Mouse (Mus musculus) urinary bladder, postnatal 14 days (tissue): Measurements from ENCODE around the gene Sec11a.
A peak's percentile ranks its signal among the peaks of the same experiment; 100 is the strongest.

ENCODE experiments used
- DNase-seq: peaks from one replicate; pipeline ENCODE4 v3.0.0; 2021; ENCODE audit warnings: low spot score

The Sec11a gene

DNA sequence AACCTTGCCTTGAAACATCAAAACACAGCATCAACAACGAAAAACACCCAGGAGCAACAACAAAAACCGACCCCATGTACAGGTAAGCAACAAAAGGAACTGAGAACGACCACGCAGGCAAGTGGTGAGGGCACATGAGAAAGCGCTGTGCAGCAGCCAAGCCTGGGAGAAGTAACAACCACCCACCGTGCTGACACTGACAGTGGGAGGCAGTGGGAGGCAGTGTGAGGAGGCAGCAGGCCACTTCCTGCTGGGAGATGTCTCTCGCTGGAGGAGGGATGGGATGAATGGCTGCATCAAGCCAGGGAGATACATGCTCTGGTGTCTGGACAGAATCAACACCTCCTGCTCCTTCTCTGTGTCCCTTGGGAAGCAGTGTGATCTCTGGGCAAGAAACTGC is 50.4 kb downstream of the Sec11a start:
- DNase-seq, result no peak

DNA sequence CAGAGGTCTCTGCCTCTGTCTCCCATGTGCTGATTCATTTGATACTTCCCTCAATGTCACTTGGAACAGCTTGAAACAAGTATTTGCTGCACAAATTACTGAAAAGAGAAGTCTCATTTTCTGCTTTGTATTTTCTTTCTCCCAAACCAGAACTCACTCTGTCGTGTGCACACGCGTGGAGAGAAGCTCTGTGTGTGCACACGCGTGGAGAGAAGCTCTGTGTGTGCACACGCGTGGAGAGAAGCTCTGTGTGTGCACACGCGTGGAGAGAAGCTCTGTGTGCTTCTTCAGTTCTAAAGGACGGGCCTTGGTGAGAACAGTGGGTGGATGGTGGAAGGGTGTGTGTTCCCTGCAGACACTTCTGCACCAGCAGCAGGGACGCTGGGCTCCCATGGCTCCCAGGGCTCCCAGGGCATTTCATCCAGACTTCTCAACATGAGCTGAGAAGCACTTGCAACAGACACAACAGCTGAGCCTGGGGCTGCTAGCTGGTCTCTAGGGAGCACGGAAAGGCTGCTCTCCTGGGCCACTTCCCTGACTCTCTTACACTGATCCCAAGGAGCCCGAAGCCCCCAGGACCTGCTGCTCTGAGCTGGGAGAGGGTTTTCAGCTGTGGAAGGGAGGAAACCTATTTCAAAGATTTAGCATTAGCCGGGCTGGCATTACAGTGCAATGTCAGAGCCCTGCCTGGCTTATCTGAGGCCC is 52.6 kb downstream of the Sec11a start:
- DNase-seq, result no peak

DNA sequence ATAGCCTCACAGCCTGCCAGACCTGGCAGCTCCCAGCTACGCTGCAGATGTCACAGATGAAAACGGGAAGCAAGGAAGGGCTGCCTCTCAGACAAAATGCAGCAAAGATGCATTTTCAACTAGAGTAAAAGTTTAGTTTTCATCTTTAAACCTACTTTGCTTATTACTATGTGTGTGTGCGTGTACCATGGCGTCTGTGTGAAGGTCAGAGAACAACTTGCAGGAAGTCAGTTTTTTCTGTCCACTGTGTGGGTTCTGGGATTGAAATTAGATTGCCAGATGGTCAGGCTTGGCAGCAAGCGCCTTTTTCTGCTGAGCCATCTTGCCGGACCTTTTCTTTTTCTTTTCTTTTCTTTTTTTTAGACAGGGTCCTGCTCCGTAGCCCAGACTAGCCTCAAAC is 53.4 kb downstream of the Sec11a start:
- DNase-seq, result no peak

GRCm38 (mm10) chr7:80893753-80894129 is 53.8 kb downstream of the Sec11a start:
- no peak for DNase-seq

DNA sequence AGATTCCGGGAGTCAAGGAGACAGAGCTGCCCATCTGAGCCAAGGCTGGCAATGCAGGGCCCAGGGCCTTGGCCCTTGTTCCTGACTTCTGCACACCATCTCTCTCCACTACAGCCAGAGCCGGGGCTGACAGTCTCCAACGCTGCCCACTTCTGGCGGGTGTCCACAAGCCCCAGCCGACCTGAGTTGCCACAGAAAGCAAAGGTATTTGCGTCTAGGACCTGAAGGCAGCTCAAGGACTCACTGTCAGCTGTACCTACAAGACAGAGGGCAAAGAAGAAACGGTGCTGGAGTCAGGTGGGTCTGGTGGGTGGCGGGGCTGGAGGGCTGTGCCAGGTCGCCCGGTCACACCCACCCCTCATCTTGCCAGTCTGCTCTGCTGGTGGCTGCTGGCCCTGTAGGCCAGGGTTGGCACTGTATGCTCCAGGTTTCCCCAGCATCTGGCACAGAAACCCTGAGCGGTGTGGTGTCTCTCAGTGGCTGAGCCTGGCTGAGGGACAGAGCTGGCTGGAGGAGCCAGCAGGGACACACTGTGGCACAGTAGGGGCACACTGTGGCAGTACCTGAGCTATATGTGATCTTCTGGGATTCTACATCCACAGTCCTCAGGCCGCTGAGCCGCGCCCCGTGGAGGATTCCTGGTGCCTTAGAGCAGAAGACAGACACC is 54.4 kb downstream of the Sec11a start:
- DNase-seq, result no peak

DNA sequence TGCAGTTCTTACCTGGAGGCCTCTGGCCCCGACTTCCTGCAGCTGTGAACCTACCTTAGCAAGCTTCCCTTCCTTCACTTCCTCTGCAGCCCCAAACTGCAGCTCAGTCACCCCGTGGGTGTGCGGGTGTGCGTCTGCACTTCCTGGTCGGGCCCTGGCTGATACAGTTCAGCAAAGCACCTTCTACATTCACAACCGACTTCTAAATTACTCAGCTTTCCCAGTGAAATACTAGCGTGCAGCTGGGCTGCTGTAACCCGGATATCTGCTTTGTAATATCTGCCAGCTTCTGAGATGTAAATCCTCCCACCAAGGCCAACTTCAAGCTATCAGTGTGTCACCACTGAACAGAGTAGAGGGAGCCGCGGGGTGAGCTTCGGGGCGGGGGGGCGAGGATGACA is 57.7 kb downstream of the Sec11a start:
- no peak for DNase-seq

- DNase-seq, result peak; percentile 31
These were observed 58.5 kb downstream of the Sec11a start for GRCm38 (mm10) chr7:80889021-80889511.

- DNase-seq, result no peak
These were observed 59.0 kb downstream of the Sec11a start for GRCm38 (mm10) chr7:80888595-80888994.

DNA sequence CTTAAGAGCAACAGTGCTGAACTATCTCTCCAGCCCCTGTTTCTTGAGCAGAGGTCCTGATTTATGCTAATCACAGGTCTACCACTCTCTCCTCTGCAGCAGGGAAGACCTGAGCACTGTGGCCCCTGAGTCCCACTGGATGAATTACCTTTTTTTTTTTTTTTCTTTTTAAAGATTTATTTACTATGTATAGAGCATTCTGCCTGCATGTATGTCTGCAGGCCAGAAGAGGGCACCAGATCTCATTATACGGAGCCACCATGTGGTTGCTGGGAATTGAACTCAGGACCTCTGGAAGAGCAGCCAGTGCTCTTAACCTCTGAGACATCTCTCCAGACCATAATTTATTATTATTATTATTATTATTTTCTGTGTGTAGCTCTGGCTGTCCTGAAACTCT is 61.9 kb downstream of the Sec11a start:
- DNase-seq, result no peak

DNA sequence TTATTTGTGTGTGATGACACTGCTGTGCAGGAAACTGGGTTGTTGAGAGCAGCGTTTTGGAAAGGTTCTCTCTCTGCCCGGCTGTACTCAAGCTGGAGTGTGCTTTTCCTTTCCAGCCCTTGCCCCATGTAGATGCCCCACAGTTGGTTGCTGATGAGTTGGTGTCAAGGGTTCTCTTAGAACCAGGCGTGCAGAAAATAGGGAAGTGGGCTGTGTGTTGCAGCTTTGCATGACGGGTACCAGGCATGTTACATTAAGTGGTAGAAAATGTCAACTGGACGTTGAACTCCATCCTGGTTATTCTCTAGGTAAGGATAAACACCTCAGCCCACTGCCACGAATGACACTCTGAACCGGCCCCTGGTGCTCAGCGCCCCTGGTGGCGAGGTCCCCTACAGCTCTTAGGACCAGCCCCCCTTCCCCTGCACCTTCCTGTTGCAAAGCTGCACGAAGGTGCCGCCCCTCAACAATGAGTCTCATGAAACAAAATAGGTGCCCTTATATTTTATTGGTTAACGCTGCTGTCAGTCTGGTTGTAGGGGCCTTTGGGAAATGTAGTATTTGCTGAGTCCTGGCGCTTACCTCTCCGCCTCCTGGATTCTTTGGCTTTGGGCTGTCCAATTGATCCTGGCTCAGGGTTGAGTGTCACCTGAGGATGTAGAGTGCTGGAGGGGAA is 64.6 kb downstream of the Sec11a start:
- peak; percentile 53 for DNase-seq

- DNase-seq, result no peak
These were observed 71.9 kb downstream of the Sec11a start for GRCm38 (mm10) chr7:80875727-80876126.

DNA sequence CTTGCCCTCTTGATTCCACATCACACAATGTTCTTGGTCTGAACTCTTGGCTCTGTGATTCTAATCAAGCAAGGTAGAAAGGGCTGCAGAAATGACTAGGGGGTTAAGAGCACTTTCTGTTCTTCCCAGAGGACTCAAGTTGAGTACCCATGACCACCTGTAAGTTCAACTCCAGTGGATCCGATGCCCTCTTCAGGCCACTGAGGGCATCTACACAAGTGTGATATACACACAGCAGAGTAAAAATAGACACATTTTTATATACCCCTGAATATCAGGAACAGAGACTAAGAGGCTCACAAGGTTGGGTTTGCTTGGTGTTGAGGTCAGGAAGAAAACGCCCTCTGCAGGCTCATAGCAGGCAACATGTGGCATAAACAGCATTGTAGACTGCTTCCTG is 73.9 kb downstream of the Sec11a start:
- no peak for DNase-seq

DNA sequence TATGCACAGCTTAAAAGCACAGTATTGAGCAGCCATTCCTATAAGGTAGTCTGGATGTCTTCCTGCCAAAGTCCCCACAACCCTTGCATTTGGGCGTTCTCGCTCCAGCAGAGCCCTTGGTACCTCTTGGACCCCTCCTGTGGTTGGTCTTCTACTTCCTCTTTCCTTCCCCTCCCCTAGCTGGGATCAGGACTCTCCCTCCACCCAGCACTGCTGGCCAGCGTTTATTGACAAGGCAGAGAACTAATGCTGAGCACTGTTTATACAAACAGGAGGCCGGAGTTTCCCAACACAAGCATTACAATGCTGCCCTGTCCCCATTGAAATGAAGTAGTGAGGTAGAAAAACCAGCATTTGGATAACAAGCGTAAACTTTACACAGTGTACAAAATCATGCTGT is 74.5 kb downstream of the Sec11a start:
- DNase-seq, result no peak

DNA sequence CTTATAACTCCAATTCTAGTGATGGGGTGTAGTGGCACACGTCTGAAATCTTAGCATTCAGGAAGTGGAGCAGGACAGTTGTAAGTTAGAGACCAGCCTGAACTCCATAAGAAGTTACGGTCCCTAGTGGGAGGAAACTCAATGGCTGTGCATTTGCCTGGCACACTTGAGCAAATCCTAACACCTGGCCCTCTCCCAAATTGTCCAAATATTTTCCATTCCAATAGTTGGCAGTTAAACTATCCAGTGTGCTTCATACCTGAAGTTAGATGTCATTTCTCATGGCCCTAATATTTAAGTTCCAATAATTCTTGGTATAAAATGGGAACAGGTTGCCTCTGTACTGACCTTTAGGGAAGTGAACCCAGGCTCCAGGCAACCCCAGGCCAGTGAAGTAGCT is 78.9 kb downstream of the Sec11a start:
- no peak for DNase-seq

- no peak for DNase-seq
These were observed 80.9 kb downstream of the Sec11a start for GRCm38 (mm10) chr7:80866514-80867147.

- DNase-seq, result no peak
These were observed 82.1 kb downstream of the Sec11a start for GRCm38 (mm10) chr7:80865521-80865920.

GRCm38 (mm10) chr7:80864831-80865230 is 82.7 kb downstream of the Sec11a start:
- no peak for DNase-seq

DNA sequence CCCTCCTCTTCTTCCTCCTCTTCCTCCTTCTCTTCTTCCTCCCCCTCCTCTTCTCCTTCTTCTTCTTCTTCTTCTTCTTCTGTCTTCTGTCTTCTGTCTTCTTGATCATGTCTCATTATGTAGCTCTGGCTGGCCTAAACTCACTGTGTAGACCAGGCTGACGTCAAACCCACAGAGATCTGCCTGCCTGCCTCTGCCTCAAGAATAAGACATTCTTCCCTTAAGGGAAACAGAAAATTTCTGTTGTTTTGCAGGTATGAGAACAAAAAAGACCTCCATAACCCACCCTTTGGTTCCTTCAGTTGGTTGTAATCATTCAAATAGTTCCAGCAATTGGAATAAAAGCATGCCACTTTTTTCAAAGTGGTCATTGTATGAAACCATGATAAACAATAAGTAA is 83.4 kb downstream of the Sec11a start:
- DNase-seq, result no peak

- DNase-seq, result no peak
These were observed 84.1 kb downstream of the Sec11a start for GRCm38 (mm10) chr7:80863520-80863919.

GRCm38 (mm10) chr7:80862475-80862874 is 85.1 kb downstream of the Sec11a start:
- DNase-seq, result no peak

DNA sequence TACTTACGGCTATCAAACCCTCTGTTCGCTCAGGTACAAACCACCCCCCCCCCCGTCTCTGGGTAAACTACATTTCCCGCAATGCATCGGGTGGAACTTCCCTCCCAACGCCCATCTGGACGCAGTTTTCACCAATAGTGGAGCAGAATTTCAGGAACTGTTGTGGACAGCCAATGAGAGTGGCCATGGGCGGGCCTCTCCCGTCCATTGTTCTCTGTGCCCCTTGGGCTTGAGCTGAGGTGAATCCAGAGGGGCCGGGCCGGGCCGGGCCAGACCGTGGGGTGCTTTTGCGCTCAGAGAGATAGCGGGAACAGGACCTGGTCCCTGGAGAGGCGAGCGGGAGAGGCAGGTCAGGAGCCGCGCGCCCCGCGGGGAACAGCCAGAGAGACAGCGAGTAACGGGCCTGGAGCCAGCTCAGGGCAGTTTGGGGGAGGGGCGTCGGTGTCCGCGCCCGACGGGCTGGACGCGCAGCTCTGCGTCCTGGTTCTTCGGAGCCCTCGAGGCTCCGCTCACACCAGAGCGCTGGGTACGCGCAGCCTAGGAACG is 86.8 kb downstream of the Sec11a start, which contains the start of gene Zscan2:
Gene Zscan2 (plus strand): TSS at position 192 of the 546 bp plus-strand sequence.
- DNase-seq, result peak; percentile 89

DNA sequence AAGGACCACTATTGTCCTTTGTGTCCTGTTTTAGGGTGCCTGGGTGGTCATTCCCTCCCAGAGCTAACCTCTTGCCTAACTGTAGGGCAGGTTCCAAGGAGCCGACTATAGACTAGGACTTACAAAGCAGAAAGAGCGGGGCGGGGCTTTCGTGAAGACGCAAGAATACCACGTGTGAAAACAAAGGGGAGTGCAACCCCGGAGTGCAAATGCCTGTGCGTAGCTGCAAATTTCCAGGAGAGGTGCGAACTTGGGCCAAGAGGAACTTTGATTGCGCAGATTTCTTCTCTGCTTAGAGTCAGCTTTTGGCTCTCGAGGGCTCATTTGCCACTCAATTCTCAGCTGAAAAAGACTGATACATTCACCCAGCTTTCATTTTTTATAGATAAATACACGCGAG is 87.4 kb downstream of the Sec11a start:
- peak; percentile 60 for DNase-seq
